Mouse (Mus musculus) lung, adult 2 months (tissue): ENCODE data around the gene Bst1.

ENCODE experiments used
- CTCF ChIP-seq: fragments of 200-500 bp; IDR thresholded peaks from 2 replicates; pipeline ENCODE4 v1.5.1; 2011; ENCODE audit warnings: mild to moderate bottlenecking, low read length, control low read depth; ENCODE audit not compliant: insufficient read depth
- POLR2A ChIP-seq: fragments of 200-500 bp; IDR thresholded peaks from 2 replicates; pipeline ENCODE4 v1.6.1; 2011; ENCODE audit warnings: low read depth, mild to moderate bottlenecking, control low read depth, low read length, borderline replicate concordance; ENCODE audit errors: extremely low read depth

GRCm38 (mm10) chr5:43853868-43854488 is 35.3 kb downstream of the Bst1 start:
- TF ChIP-seq CTCF (no peak), POLR2A (no peak)
